Mouse (Mus musculus): Measurements from ENCODE around the gene Fmod.

The Fmod gene

GRCm38 (mm10) chr1:134076789-134077188 is 39.7 kb downstream of the Fmod start:
- no peak for DNase-seq (ENCODE audit: low spot score)

- no peak for DNase-seq (ENCODE audit: low spot score)
Observed at GRCm38 (mm10) chr1:134077389-134078060, 40.5 kb downstream of the Fmod start.

GRCm38 (mm10) chr1:134078061-134078795 is 41.2 kb downstream of the Fmod start:
- DNase-seq (ENCODE audit: low spot score): no peak

- peak; percentile 93 for DNase-seq (ENCODE audit: low spot score)
Observed at GRCm38 (mm10) chr1:134078802-134079476, 41.9 kb downstream of the Fmod start, which contains the start of gene Btg2. Gene Btg2 (minus strand): TSS chr1:134079120.

- no peak for DNase-seq (ENCODE audit: low spot score)
Observed at GRCm38 (mm10) chr1:134079477-134080163, 42.6 kb downstream of the Fmod start.

GRCm38 (mm10) chr1:134080406-134080805 is 43.4 kb downstream of the Fmod start:
- no peak for DNase-seq (ENCODE audit: low spot score)

- no peak for DNase-seq (ENCODE audit: low spot score)
Observed at GRCm38 (mm10) chr1:134080881-134081450, 43.9 kb downstream of the Fmod start.

- DNase-seq (ENCODE audit: low spot score): no peak
Observed at GRCm38 (mm10) chr1:134082987-134083516, 46.0 kb downstream of the Fmod start.

GRCm38 (mm10) chr1:134083676-134084075 is 46.6 kb downstream of the Fmod start:
- no peak for DNase-seq (ENCODE audit: low spot score)

GRCm38 (mm10) chr1:134084128-134084527 is 47.1 kb downstream of the Fmod start:
- no peak for DNase-seq (ENCODE audit: low spot score)

GRCm38 (mm10) chr1:134086017-134086416 is 49.0 kb downstream of the Fmod start:
- no peak for DNase-seq (ENCODE audit: low spot score)

GRCm38 (mm10) chr1:134086811-134087398 is 49.9 kb downstream of the Fmod start:
- no peak for DNase-seq (ENCODE audit: low spot score)

GRCm38 (mm10) chr1:134089074-134089473 is 52.0 kb downstream of the Fmod start:
- DNase-seq (ENCODE audit: low spot score): no peak

- DNase-seq (ENCODE audit: low spot score): no peak
Observed at GRCm38 (mm10) chr1:134091851-134092250, 54.8 kb downstream of the Fmod start.

GRCm38 (mm10) chr1:134092368-134092767 is 55.3 kb downstream of the Fmod start:
- DNase-seq (ENCODE audit: low spot score): no peak

- peak; percentile 75 for DNase-seq (ENCODE audit: low spot score)
Observed at GRCm38 (mm10) chr1:134092852-134093770, 56.1 kb downstream of the Fmod start.

- no peak for DNase-seq (ENCODE audit: low spot score)
Observed at GRCm38 (mm10) chr1:134093771-134094526, 56.9 kb downstream of the Fmod start.

GRCm38 (mm10) chr1:134095033-134095612 is 58.1 kb downstream of the Fmod start:
- DNase-seq (ENCODE audit: low spot score): no peak

GRCm38 (mm10) chr1:134095721-134096120 is 58.7 kb downstream of the Fmod start:
- DNase-seq (ENCODE audit: low spot score): no peak

Measured in ovary, postnatal 10 days (tissue).